Mouse (Mus musculus) gastrocnemius, adult 18-20 months (tissue): Measurements from ENCODE around the gene Slc25a35. TPM values are rescaled to one million over a fixed set of nuclear protein-coding genes. Genes with fewer than 3 reads are reported as not detected.
"Not testable (repeated sequence)": the region's sequence is repeated elsewhere in the genome, so short reads cannot be mapped to it uniquely, and the experiment has no call there.

ENCODE experiments used
- DNase-seq: peaks from one replicate; pipeline ENCODE4 v3.0.0; 2021; ENCODE audit warnings: low spot score
- total RNA-seq, 2 experiments: library from RNA; stranded (reverse); gene quantifications; 2 replicates each; pipeline ENCODE4 v1.2.3; 2021

Slc25a35 gene
- total RNA-seq, 2 experiments from 2014 or later, result 4.8 to 5.2 TPM

GRCm38 (mm10) chr11:68961596-68961995 is 6.3 kb upstream of the Slc25a35 start:
- DNase-seq, result no peak

DNA sequence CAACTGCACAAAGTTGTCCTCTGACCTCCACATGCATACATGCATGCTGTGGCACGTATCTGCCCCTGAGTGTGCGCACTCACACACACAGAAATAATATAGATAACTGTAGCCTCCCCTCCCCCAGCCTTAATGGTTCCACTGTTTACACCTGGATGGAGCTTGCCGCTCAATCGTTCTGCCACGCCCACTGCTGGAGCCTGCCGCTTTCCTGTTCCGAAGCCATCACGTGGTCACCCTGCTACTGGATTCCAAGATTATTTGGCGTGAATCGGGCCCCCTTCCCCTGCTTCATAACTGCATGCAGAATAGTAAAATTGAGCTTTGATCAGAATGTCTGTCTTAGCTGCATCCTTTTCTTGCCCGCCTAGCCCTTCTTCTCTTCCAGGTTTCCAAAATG is 5.8 kb upstream of the Slc25a35 start:
- not testable (repeated sequence) for DNase-seq

- no peak for DNase-seq
These were observed 4.5 kb upstream of the Slc25a35 start for GRCm38 (mm10) chr11:68963405-68963804.

- no peak for DNase-seq
These were observed 2.9 kb upstream of the Slc25a35 start for GRCm38 (mm10) chr11:68965050-68965449.

- DNase-seq, result peak; percentile 68
These were observed 2.1 kb upstream of the Slc25a35 start for GRCm38 (mm10) chr11:68965845-68966244.

- DNase-seq, result no peak
These were observed 1.4 kb upstream of the Slc25a35 start for GRCm38 (mm10) chr11:68966554-68966953.

DNA sequence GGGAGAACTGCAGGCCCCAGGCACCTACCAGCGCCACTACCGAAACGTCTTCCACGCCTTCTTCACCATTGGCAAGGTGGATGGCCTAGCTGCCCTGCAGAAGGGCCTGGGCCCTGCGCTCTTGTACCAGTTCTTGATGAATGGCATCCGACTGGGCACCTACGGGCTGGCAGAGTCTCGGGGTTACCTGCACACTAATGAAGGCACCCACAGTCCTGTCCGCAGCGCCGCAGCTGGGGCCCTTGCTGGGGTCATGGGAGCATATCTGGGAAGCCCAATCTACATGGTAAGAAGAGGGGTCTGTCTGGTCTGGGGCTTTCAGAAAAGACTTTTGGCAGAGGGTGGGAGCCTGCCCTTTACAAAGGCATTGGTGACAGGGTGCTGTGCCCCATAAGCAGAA is 821 bp downstream of the Slc25a35 start:
- DNase-seq, result no peak

DNA sequence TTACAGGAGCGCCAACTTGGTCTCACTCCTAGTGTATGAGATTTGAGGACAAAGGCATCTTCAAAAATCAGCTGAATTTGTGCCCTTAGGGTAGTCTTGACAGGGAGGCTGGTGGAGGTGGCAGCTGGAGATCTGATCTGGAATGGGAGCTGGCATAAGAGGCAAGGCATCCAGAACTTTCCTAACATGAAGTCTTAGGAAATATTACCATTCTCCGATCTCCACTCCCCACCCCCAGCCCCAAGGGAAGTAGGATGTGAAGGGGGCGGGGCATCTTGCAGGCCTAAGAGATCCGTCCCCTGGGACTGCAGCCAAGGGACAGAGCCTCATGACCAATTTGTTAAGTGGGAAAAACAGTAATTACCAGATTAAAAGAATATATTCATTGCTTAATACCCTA is 2.3 kb downstream of the Slc25a35 start:
- peak; percentile 32 for DNase-seq

DNA sequence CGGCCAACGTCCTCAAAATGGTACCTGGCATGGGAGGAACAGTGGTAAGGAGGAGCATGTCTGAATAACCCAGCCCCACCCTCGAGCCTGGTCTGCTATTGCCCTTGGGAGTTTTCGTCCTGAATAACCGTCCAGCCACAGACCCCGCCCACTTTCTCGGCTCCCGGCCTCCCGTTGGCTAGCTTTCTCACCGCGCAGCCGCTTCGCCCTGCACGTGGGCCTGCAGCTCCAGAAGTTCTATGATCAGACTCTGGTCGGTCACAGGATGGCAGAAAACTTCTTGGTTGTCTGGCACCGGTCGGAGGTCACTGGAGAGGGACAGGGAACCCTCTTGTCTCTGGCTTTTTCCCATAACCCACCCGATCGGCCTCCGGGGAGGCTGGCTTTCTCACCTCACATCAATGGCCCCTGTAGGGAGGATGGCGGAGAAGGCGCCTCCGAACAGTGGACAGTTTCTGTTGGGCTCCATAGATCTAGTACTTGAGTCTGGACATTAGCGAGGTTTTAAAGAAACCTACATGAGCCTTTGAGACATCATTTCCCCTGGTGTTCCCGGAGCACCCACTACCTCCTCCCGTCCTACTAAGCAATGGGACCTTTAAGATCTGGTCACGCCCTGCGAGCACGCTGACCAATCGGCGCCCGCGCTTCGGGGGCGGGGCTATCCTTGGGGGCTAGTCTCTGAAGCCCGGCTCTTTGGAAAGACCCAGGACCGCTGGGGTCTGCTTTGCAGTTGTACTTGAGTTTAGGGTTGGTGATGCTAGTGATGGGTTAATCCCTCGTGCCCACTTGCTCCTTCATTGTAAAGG is 5.5 kb downstream of the Slc25a35 start:
- DNase-seq, result peak; percentile 89

GRCm38 (mm10) chr11:68974059-68974450 is 6.1 kb downstream of the Slc25a35 start:
- DNase-seq, result no peak

- no peak for DNase-seq
These were observed 7.2 kb downstream of the Slc25a35 start, which contains the start of gene Rangrf for GRCm38 (mm10) chr11:68975085-68975484. Rangrf (minus strand) TSS chr11:68975185.

GRCm38 (mm10) chr11:68975601-68976000 is 7.7 kb downstream of the Slc25a35 start:
- DNase-seq, result no peak

- no peak for DNase-seq
These were observed 11.4 kb downstream of the Slc25a35 start for GRCm38 (mm10) chr11:68979320-68979733.

GRCm38 (mm10) chr11:68980919-68981318 is 13.0 kb downstream of the Slc25a35 start:
- no peak for DNase-seq

DNA sequence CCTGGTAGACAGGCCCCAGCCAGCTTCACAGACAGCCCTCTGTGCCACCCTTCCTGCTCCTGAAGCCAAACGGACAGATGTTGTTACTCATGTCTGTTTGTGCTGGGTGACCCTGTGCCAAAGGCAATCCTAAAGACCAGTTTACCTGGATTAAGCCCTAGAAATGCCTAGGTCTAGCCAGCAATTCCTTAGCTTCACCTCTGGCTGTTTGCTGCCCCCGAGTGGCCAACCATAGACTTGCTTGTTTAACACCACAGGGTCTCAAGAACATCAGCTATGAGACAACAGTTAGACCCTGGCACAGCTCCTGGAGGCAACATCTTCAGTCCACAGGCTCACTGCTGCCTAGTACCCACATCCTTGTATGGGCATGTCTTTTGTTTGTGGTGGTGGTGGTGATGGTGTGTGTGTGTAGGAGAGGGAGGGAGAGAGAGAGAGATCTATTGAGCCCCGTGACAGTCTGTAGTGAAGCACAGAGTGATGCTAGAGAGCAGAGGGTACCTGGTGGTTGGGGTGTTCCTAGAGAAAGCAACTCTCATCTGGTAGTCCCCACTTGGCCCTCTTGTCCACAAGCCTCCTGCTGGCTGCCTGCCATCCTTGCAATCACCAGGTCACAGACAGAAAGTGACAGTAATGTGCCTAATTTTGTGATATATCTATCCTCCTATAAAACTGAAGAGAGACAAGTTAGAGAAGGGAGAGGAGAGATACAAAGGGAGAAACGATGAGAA is 14.9 kb downstream of the Slc25a35 start:
- DNase-seq, result peak; percentile 58

- DNase-seq, result no peak
These were observed 19.5 kb downstream of the Slc25a35 start for GRCm38 (mm10) chr11:68987365-68987882.

GRCm38 (mm10) chr11:68988341-68988740 is 20.4 kb downstream of the Slc25a35 start:
- DNase-seq, result peak; percentile 68

DNA sequence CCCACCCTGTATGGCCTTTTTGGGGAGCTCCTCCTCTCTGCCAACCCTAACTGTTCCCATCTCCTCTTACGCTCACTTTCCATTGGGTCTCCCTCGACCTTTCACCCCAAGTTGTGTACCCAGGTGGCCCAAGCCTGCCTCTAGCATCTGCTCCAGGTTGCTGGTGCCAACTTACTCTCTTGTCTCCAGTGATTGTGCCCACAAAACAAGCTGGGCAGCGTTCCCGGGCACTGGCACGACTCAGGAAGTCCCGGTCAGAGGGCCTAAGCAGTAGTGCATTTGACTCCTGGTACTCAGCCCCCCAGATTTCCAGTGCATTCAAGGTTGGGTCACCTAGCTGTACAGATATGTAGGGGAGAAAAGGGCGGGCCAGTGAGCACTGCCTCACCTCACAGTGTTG is 25.2 kb downstream of the Slc25a35 start:
- DNase-seq, result no peak

GRCm38 (mm10) chr11:68994377-68994776 is 26.4 kb downstream of the Slc25a35 start:
- DNase-seq, result no peak

GRCm38 (mm10) chr11:68997080-68997479 is 29.1 kb downstream of the Slc25a35 start:
- DNase-seq, result no peak

DNA sequence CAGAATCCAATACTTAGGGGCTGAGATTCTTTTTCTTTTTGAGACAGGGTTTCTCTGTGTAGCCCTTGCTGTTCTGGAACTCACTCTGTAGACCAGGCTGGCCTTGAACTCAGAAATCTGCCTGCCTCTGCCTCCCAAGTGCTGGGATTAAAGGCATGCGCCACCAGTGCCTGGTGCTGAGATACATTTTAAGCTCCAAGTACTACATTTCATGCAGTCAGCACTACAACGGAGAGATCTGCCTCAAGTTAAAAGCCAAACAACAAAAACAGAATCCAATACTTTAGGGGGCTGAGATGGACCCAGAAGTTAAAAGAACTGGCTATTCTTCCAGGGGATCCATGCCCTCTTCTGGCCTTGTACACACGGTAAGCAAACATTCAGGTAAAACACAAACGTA is 34.9 kb downstream of the Slc25a35 start:
- DNase-seq, result not testable (repeated sequence)

- no peak for DNase-seq
These were observed 35.7 kb downstream of the Slc25a35 start for GRCm38 (mm10) chr11:69003592-69003991.
